Mouse (Mus musculus) liver, embryonic 16.5 days (tissue): ENCODE data around the gene Tcf23. TPM values are rescaled to one million over a fixed set of nuclear protein-coding genes. Genes with fewer than 3 reads are reported as not detected.

ENCODE experiments used
- ATAC-seq: fragments of 200-750 bp; cut with Nextera tagmentation; 2 replicates; pipeline ENCODE4 v1.8.0; 2017; ENCODE audit warnings: low read depth, mild to moderate bottlenecking, moderate number of reproducible peaks, moderate library complexity
- H3K27ac ChIP-seq: fragments of 300-500 bp; sonication (generic); 2 replicates; pipeline ENCODE4 v1.5.1; 2014; ENCODE audit warnings: mild to moderate bottlenecking, low read length
- H3K27me3 ChIP-seq: fragments of 300-500 bp; sonication (generic); 2 replicates; pipeline ENCODE4 v1.6.1; 2014; ENCODE audit warnings: low read depth, low read length, mixed read lengths; ENCODE audit not compliant: control insufficient read depth, insufficient read depth
- H3K36me3 ChIP-seq: fragments of 300-500 bp; sonication (generic); 2 replicates; pipeline ENCODE4 v1.6.1; 2014; ENCODE audit warnings: mild to moderate bottlenecking; ENCODE audit not compliant: control insufficient read depth, insufficient read depth
- H3K4me1 ChIP-seq: fragments of 300-500 bp; sonication (generic); 2 replicates; pipeline ENCODE4 v1.6.1; 2014; ENCODE audit warnings: low read depth, low read length, mixed read lengths; ENCODE audit not compliant: control insufficient read depth
- H3K4me2 ChIP-seq: fragments of 300-500 bp; sonication (generic); 2 replicates; pipeline ENCODE4 v1.6.1; 2014; ENCODE audit warnings: low read depth, low read length, mixed read lengths
- H3K4me3 ChIP-seq: fragments of 300-500 bp; sonication (generic); 2 replicates; pipeline ENCODE4 v1.5.1; 2014; ENCODE audit warnings: low read depth, mild to moderate bottlenecking, low read length
- H3K9ac ChIP-seq: fragments of 300-500 bp; sonication (generic); 2 replicates; pipeline ENCODE4 v1.6.1; 2014; ENCODE audit warnings: low read depth, low read length
- H3K9me3 ChIP-seq: fragments of 300-500 bp; sonication (generic); replicated peaks from 2 replicates; pipeline ENCODE4 v1.6.1; 2016; ENCODE audit warnings: low read length; ENCODE audit not compliant: control insufficient read depth
- WGBS: fragments of 180-500 bp; shearing (Covaris S2); extraction: QIAGEN DNeasy Blood & Tissue Kit; methylation state at CpG from one replicate; pipeline ENCODE4 v1.1.7; 2014; ENCODE audit not compliant: insufficient replicate concordance; 5-methylcytosine and 5-hydroxymethylcytosine counted together
- polyA plus RNA-seq: library from polyadenylated mRNA; unstranded; fragments of >200 nt; fragmentation: Nextera tagmentation; extraction: Ambion mirVana; gene quantifications from 2 replicates; pipeline ENCODE4 v1.2.1, GENCODE M21; 2015

The Tcf23 gene
- polyA plus RNA-seq = 0.02 and 0.07 TPM in 2 replicates

GRCm38 (mm10) chr5:30968416-30968815 lies at the start of gene Tcf23:
Gene Tcf23 (plus strand): TSS chr5:30968662.
- WGBS = 52% methylated on average over 8 of the region's 8 CpGs
- Histone ChIP-seq H3K9me3 (no peaks in the 10 kb centered on the region), H3K36me3 (no peaks in the 10 kb centered on the region), H3K9ac (no peak within 1 kb of the TSS), H3K4me1 (peaks cover 9% of the 10 kb centered on the region), H3K27ac (no peak within 1 kb of the TSS), H3K4me2 (no peak within 1 kb of the TSS), H3K4me3 (no peak within 1 kb of the TSS), H3K27me3 (no peaks in the 10 kb centered on the region)
- ATAC-seq = no peak

GRCm38 (mm10) chr5:30918691-30919090 lies 49.8 kb upstream of the Tcf23 start:
- no peak overlapping the region for H3K9ac ChIP-seq
- WGBS = 70% methylated on average over 8 of the region's 8 CpGs

GRCm38 (mm10) chr5:30919831-30920614 lies 48.4 kb upstream of the Tcf23 start:
- Histone ChIP-seq H3K27me3 (no peaks in the 10 kb centered on the region), H3K4me1 (peaks cover 47% of the 10 kb centered on the region), H3K4me3 (no peak overlapping the region), H3K27ac (no peak overlapping the region), H3K4me2 (no peak overlapping the region), H3K36me3 (peaks cover 9% of the 10 kb centered on the region; the same call in 1 of the 2 replicates), H3K9ac (no peak overlapping the region), H3K9me3 (no peaks in the 10 kb centered on the region)
- 71% methylated on average over 11 of the region's 11 CpGs for WGBS
- no peak for ATAC-seq

More at GRCm38 (mm10) chr5:30918691-30919090, 49.8 kb upstream of the Tcf23 start:
- Histone ChIP-seq H3K4me2 (no peak overlapping the region), H3K4me3 (no peak overlapping the region), H3K27ac (no peak overlapping the region), H3K4me1 (peaks cover 57% of the 10 kb centered on the region), H3K27me3 (no peaks in the 10 kb centered on the region), H3K9me3 (no peaks in the 10 kb centered on the region), H3K36me3 (peaks cover 9% of the 10 kb centered on the region; the same call in 1 of the 2 replicates)
- no peak for ATAC-seq

GRCm38 (mm10) chr5:30920621-30921020 lies 47.8 kb upstream of the Tcf23 start:
- no peaks in the 10 kb centered on the region for H3K9me3 ChIP-seq
- ATAC-seq = no peak
- H3K4me3 ChIP-seq = 0 out of 2 replicates have a peak overlapping the region, but pooled peaks have one; percentile 82
- 61% methylated on average over 19 of the region's 19 CpGs for WGBS
- 0 out of 2 replicates have a peak overlapping the region, but pooled peaks have one; percentile 4 for H3K27ac ChIP-seq
- peaks cover 42% of the 10 kb centered on the region for H3K4me1 ChIP-seq
- H3K9ac ChIP-seq = no peak overlapping the region
- no peaks in the 10 kb centered on the region for H3K27me3 ChIP-seq
- H3K4me2 ChIP-seq = peak overlapping the region; percentile 90
- H3K36me3 ChIP-seq = peaks cover 9% of the 10 kb centered on the region

- peaks cover 34% of the 10 kb centered on the region for H3K4me1 ChIP-seq
- peak within 1 kb of the TSS; percentile 82 for H3K4me3 ChIP-seq
- under 1% methylated on average over 39 of the region's 40 CpGs for WGBS
- no peaks in the 10 kb centered on the region for H3K9me3 ChIP-seq
- H3K4me2 ChIP-seq = peak within 1 kb of the TSS; percentile 90
- H3K36me3 ChIP-seq = peaks cover 9% of the 10 kb centered on the region
- ATAC-seq = peak; percentile 91
- no peaks in the 10 kb centered on the region for H3K27me3 ChIP-seq
- peak within 1 kb of the TSS; percentile 87 for H3K27ac ChIP-seq
- peak within 1 kb of the TSS; percentile 73 for H3K9ac ChIP-seq
These were observed 47.0 kb upstream of the Tcf23 start, which contains the start of gene Khk for GRCm38 (mm10) chr5:30921256-30922033. Gene Khk (plus strand): TSS chr5:30921431.

GRCm38 (mm10) chr5:30922581-30923041 lies 45.9 kb upstream of the Tcf23 start:
- H3K27ac ChIP-seq = no peak overlapping the region; the same call in 1 of the 2 replicates
- peak overlapping the region; percentile 82 for H3K4me3 ChIP-seq
- peak overlapping the region; percentile 73; the same call in 1 of the 2 replicates for H3K9ac ChIP-seq
- peak overlapping the region; percentile 90 for H3K4me2 ChIP-seq
- H3K4me1 ChIP-seq = peaks cover 31% of the 10 kb centered on the region
- no peak for ATAC-seq
- H3K9me3 ChIP-seq = no peaks in the 10 kb centered on the region
- 31% methylated on average over 10 of the region's 10 CpGs for WGBS
- H3K27me3 ChIP-seq = no peaks in the 10 kb centered on the region
- peaks cover 4% of the 10 kb centered on the region; the same call in 1 of the 2 replicates for H3K36me3 ChIP-seq

GRCm38 (mm10) chr5:30923119-30923518 lies 45.3 kb upstream of the Tcf23 start:
- H3K4me2 ChIP-seq = peak overlapping the region; percentile 90
- peaks cover 4% of the 10 kb centered on the region; the same call in 1 of the 2 replicates for H3K36me3 ChIP-seq
- no peak for ATAC-seq
- H3K4me3 ChIP-seq = no peak overlapping the region
- 48% methylated on average over 6 of the region's 6 CpGs for WGBS
- H3K4me1 ChIP-seq = peaks cover 31% of the 10 kb centered on the region
- no peaks in the 10 kb centered on the region for H3K27me3 ChIP-seq
- H3K9me3 ChIP-seq = no peaks in the 10 kb centered on the region
- no peak overlapping the region for H3K9ac ChIP-seq
- H3K27ac ChIP-seq = no peak overlapping the region

GRCm38 (mm10) chr5:30924614-30925013 lies 43.8 kb upstream of the Tcf23 start:
- Histone ChIP-seq H3K9me3 (no peaks in the 10 kb centered on the region), H3K27me3 (no peaks in the 10 kb centered on the region), H3K4me2 (no peak overlapping the region), H3K36me3 (no peaks in the 10 kb centered on the region; the same call in 1 of the 2 replicates), H3K27ac (no peak overlapping the region), H3K4me3 (no peak overlapping the region), H3K4me1 (peaks cover 31% of the 10 kb centered on the region), H3K9ac (no peak overlapping the region)
- 78% methylated on average over 8 of the region's 8 CpGs for WGBS
- ATAC-seq = no peak
